Mouse (Mus musculus): ENCODE measurements around the gene Camk2n1. TPM values are rescaled to one million over a fixed set of nuclear protein-coding genes. Genes with fewer than 3 reads are reported as not detected.

The Camk2n1 gene
- polyA plus RNA-seq, 1 experiment from 2014 or later: 13.4 TPM

- H3K27ac ChIP-seq: no peak overlapping the region
- no peak overlapping the region for H3K4me3 ChIP-seq (replicated peaks)
- H3K4me2 ChIP-seq (replicated peaks): no peak overlapping the region
- peaks cover 8% of the 10 kb centered on the region; the same call in 1 of the 2 replicates for H3K27me3 ChIP-seq
- H3K9ac ChIP-seq (replicated peaks): no peak overlapping the region
- H3K4me1 ChIP-seq (replicated peaks): peaks cover 16% of the 10 kb centered on the region
- WGBS: 77% methylated on average over 7 of the region's 7 CpGs
- no peaks in the 10 kb centered on the region for H3K9me3 ChIP-seq
- ATAC-seq: no peak
- H3K36me3 ChIP-seq: no peaks in the 10 kb centered on the region
Measured at GRCm38 (mm10) chr4:138471241-138471640, 17.1 kb downstream of the Camk2n1 start.

- Histone ChIP-seq H3K9ac (replicated peaks) (no peak overlapping the region), H3K4me3 (replicated peaks) (no peak overlapping the region), H3K4me1 (replicated peaks) (peaks cover 7% of the 10 kb centered on the region; the same call in 1 of the 2 replicates), H3K27ac (no peak overlapping the region), H3K36me3 (no peaks in the 10 kb centered on the region), H3K9me3 (no peaks in the 10 kb centered on the region), H3K4me2 (replicated peaks) (no peak overlapping the region), H3K27me3 (no peaks in the 10 kb centered on the region)
- ATAC-seq: no peak
- 84% methylated on average over 7 of the region's 7 CpGs for WGBS
Measured at GRCm38 (mm10) chr4:138479595-138479994, 25.5 kb downstream of the Camk2n1 start.

DNA sequence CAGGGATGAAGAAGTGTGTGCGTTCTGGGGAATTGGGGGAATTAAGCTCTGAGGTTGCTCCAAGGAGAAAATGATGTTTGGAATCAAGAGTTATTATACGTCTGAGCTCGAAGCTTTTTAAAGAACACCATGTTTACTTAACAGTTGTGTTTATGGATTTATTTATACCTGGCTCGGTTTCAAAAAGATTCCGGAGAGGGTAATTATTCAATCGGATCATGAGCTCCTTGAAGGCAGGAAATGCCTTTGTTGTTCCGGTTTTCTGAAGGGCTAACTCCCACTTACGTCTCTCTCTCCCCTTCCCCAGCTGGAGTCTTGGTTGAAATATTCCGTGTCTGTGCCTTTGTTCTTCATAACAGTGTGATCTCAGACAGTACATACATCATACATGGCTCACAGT, 26.8 kb downstream of the Camk2n1 start:
- no peak for ATAC-seq
- 62% methylated on average over 9 of the region's 9 CpGs for WGBS
- no peaks in the 10 kb centered on the region for H3K36me3 ChIP-seq
- no peak overlapping the region for H3K4me3 ChIP-seq (replicated peaks)
- H3K27me3 ChIP-seq: no peaks in the 10 kb centered on the region
- H3K4me2 ChIP-seq (replicated peaks): no peak overlapping the region
- peaks cover 7% of the 10 kb centered on the region; the same call in 1 of the 2 replicates for H3K4me1 ChIP-seq (replicated peaks)
- H3K9ac ChIP-seq (replicated peaks): no peak overlapping the region
- H3K27ac ChIP-seq: no peak overlapping the region
- H3K9me3 ChIP-seq: no peaks in the 10 kb centered on the region

DNA sequence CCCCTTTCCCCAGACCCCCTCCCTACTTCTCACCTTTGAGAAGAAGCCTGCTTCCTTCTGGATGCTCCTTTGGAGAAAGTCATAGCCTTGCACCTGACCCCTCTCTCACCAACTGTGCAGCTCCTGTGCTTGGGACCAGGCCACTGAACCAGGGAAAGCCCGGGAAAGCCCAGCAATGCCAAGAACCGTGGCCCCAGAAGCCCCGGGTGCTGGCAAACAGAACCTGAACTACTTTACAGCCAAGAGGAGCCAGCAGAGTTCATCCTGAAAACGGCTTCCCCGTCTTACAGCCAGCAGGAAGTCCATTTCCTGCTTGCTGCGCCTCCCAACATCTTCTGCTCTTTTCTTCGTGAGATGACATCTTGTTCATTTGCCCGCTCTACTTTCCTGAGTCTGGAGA, 28.6 kb downstream of the Camk2n1 start:
- H3K27ac ChIP-seq: no peak overlapping the region
- no peak overlapping the region for H3K4me2 ChIP-seq (replicated peaks)
- no peak for ATAC-seq
- peaks cover 3% of the 10 kb centered on the region; the same call in 1 of the 2 replicates for H3K4me1 ChIP-seq (replicated peaks)
- H3K27me3 ChIP-seq: no peaks in the 10 kb centered on the region
- H3K36me3 ChIP-seq: no peaks in the 10 kb centered on the region
- no peak overlapping the region for H3K4me3 ChIP-seq (replicated peaks)
- no peak overlapping the region for H3K9ac ChIP-seq (replicated peaks)
- no peaks in the 10 kb centered on the region for H3K9me3 ChIP-seq
- 75% methylated on average over 8 of the region's 8 CpGs for WGBS

- 45% methylated on average over 8 of the region's 8 CpGs for WGBS
- Histone ChIP-seq H3K27me3 (no peaks in the 10 kb centered on the region), H3K9ac (replicated peaks) (no peak overlapping the region), H3K9me3 (no peaks in the 10 kb centered on the region), H3K4me1 (replicated peaks) (peaks cover 26% of the 10 kb centered on the region), H3K27ac (peak overlapping the region; percentile 41; the same call in 1 of the 2 replicates), H3K4me2 (replicated peaks) (no peak overlapping the region), H3K4me3 (replicated peaks) (no peak overlapping the region), H3K36me3 (no peaks in the 10 kb centered on the region)
- no peak for ATAC-seq
Measured at GRCm38 (mm10) chr4:138488241-138488640, 34.1 kb downstream of the Camk2n1 start.

DNA sequence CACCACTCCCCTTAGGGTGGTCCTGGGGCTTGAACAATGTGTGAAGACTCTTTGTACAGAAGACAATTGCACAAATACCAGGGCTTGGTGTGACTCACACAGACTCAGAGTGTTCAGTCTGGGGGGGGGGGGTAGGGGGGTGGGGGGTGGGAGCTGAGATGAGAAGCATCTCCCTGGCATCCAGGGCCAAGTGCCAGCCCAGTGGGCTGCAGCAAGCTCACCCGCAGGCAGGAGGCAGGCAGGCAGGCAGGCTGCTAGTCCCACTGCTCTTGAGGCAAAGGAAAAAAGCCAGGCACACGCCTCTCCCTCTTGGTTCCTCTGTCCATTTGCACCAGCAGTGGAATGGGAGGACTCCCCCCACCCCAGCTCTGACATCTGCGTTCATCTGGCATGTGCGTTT, 37.0 kb downstream of the Camk2n1 start:
- no peak overlapping the region for H3K9ac ChIP-seq (replicated peaks)
- ATAC-seq: no peak
- no peak overlapping the region for H3K4me2 ChIP-seq (replicated peaks)
- H3K4me3 ChIP-seq (replicated peaks): no peak overlapping the region
- H3K27ac ChIP-seq: no peak overlapping the region
- H3K36me3 ChIP-seq: no peaks in the 10 kb centered on the region
- no peaks in the 10 kb centered on the region for H3K27me3 ChIP-seq
- peaks cover 55% of the 10 kb centered on the region for H3K4me1 ChIP-seq (replicated peaks)
- 71% methylated on average over 4 of the region's 4 CpGs for WGBS
- H3K9me3 ChIP-seq: no peaks in the 10 kb centered on the region

- peaks cover 63% of the 10 kb centered on the region for H3K4me1 ChIP-seq (replicated peaks)
- no peak overlapping the region for H3K4me2 ChIP-seq (replicated peaks)
- no peak overlapping the region for H3K4me3 ChIP-seq (replicated peaks)
- no peak overlapping the region for H3K9ac ChIP-seq (replicated peaks)
- no peaks in the 10 kb centered on the region for H3K36me3 ChIP-seq
- no peaks in the 10 kb centered on the region for H3K9me3 ChIP-seq
- WGBS: 49% methylated on average over 5 of the region's 5 CpGs
- H3K27me3 ChIP-seq: no peaks in the 10 kb centered on the region
- ATAC-seq: no peak
- peak overlapping the region; percentile 84 for H3K27ac ChIP-seq
Measured at GRCm38 (mm10) chr4:138493161-138494001, 39.3 kb downstream of the Camk2n1 start.

GRCm38 (mm10) chr4:138494905-138495304, 40.8 kb downstream of the Camk2n1 start:
- Histone ChIP-seq H3K4me2 (replicated peaks) (0 out of 2 replicates have a peak overlapping the region, but pooled peaks have one; percentile 30), H3K4me1 (replicated peaks) (peaks cover 52% of the 10 kb centered on the region), H3K36me3 (no peaks in the 10 kb centered on the region), H3K27me3 (no peaks in the 10 kb centered on the region), H3K4me3 (replicated peaks) (no peak overlapping the region), H3K27ac (peak overlapping the region; percentile 84), H3K9ac (replicated peaks) (no peak overlapping the region), H3K9me3 (no peaks in the 10 kb centered on the region)
- WGBS: 6% methylated on average over 5 of the region's 5 CpGs
- peak; percentile 86 for ATAC-seq

DNA sequence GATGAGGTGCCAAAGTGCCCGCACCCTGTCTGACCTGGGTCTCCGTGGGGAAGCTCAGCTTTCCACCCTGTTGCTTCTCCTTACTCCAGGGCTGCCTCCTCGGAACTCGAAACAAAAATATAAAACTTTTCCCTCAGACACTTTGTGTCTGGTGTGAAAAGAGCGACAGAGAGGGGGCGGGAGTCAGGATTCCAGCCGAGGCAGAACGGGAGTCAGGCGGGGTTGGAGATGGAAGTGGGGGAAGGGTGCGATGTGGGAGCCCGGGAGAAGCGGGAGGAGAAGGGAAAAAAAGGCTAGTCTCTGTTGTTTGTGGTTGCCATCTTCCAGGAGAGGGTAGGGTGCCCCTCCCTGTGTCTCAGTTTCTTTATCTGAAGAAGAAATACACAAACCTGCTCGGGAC, 41.7 kb downstream of the Camk2n1 start:
- H3K9ac ChIP-seq (replicated peaks): no peak overlapping the region
- peaks cover 52% of the 10 kb centered on the region for H3K4me1 ChIP-seq (replicated peaks)
- H3K4me3 ChIP-seq (replicated peaks): no peak overlapping the region
- ATAC-seq: no peak
- H3K27ac ChIP-seq: peak overlapping the region; percentile 84
- H3K4me2 ChIP-seq (replicated peaks): peak overlapping the region; percentile 30
- WGBS: 7% methylated on average over 13 of the region's 13 CpGs
- no peaks in the 10 kb centered on the region for H3K9me3 ChIP-seq
- H3K27me3 ChIP-seq: no peaks in the 10 kb centered on the region
- H3K36me3 ChIP-seq: no peaks in the 10 kb centered on the region

DNA sequence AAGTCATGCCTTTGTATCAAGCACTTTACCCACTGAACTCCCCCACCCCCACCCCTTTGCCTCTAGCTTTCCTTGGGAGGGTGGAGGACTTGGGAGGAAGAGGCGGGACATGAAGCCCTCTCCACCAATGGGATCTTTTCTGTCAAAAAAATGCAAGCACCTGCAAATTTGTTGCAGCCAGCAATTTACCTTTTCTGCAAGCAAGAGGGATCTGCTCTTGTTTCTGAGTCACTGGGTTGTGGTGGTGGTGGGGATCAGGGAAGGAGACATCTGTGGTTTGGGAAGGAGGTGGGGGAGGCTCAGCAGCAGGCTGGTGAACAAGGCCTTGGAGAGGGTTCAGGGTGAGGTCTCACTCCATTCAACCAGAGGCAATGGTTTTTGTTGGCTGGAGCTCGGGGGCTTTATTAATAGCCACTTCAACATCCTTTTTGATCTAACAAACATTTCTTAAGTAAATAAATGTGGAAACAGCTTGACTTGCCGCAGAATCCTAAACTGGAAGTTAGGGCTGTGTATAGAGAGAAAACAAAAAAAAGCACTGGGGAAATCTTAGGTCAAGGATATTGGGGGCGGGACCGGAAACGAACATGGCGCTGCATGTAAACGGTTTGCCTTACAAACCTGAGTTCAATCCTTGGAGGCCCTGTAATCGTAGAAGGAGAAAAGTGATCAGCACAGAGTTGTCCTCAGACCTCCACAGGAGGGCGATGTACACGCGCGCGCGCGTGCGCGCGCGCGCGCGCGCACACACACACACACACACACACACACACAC, 42.8 kb downstream of the Camk2n1 start:
- no peaks in the 10 kb centered on the region for H3K36me3 ChIP-seq
- no peak overlapping the region for H3K4me2 ChIP-seq (replicated peaks)
- H3K27ac ChIP-seq: no peak overlapping the region
- no peak for ATAC-seq
- no peak overlapping the region for H3K4me3 ChIP-seq (replicated peaks)
- peaks cover 49% of the 10 kb centered on the region for H3K4me1 ChIP-seq (replicated peaks)
- H3K9ac ChIP-seq (replicated peaks): no peak overlapping the region
- no peaks in the 10 kb centered on the region for H3K9me3 ChIP-seq
- no peaks in the 10 kb centered on the region for H3K27me3 ChIP-seq
- 71% methylated on average over 12 of the region's 24 CpGs for WGBS

GRCm38 (mm10) chr4:138499856-138500645, 45.9 kb downstream of the Camk2n1 start:
- Histone ChIP-seq H3K4me3 (replicated peaks) (no peak overlapping the region), H3K36me3 (no peaks in the 10 kb centered on the region), H3K9me3 (no peaks in the 10 kb centered on the region), H3K4me1 (replicated peaks) (peaks cover 42% of the 10 kb centered on the region), H3K4me2 (replicated peaks) (no peak overlapping the region), H3K9ac (replicated peaks) (no peak overlapping the region), H3K27me3 (no peaks in the 10 kb centered on the region), H3K27ac (no peak overlapping the region)
- no peak for ATAC-seq
- 86% methylated on average over 21 of the region's 21 CpGs for WGBS

Data from midbrain, embryonic 13.5 days (tissue).